Mouse (Mus musculus) embryo, embryonic 11.5 days (tissue): ENCODE results near the gene Blm.

Experiments
- DNase-seq: peaks from one replicate; pipeline ENCODE4 v3.0.0-alpha.2; 2012; ENCODE audit warnings: low read depth, low spot score

Blm gene

DNA sequence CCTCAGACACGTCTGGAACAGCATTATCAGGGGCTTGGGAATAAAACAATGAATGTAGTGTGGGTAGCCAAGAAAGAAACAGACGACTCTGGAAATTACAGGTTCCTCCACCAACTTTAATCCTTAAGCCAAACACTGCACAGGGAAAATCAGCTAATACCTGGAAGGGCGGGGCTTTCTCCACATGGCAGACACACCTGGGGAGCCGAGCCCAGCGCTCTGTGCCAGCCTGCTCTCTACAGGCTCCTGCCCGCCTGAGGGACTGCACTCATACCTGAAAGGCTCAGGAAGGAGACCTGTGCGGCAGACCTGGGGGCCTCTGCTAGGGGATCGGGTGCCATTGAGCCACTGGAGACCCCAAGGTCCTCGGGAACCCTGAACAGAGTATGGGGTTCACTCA is 127.2 kb downstream of the Blm start:
- no peak for DNase-seq

DNA sequence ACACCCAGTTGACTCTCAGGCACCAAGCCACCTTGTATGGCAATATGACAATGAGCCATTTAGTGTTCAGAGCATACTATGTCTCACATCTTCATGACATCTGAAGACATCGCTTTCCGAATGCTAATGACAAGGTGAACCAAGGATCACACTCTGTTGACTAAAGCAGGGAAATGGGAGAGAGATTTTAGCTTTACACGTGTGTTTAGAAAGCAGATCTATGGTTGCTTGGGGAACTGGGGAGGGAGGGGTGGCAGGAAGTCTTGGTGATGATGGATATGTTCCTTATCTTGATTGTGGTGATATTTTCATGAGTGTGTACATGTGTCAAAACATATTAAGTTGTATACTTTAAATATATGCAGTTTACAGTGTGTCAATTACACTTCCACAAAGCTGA is 128.7 kb downstream of the Blm start:
- DNase-seq = no peak

DNA sequence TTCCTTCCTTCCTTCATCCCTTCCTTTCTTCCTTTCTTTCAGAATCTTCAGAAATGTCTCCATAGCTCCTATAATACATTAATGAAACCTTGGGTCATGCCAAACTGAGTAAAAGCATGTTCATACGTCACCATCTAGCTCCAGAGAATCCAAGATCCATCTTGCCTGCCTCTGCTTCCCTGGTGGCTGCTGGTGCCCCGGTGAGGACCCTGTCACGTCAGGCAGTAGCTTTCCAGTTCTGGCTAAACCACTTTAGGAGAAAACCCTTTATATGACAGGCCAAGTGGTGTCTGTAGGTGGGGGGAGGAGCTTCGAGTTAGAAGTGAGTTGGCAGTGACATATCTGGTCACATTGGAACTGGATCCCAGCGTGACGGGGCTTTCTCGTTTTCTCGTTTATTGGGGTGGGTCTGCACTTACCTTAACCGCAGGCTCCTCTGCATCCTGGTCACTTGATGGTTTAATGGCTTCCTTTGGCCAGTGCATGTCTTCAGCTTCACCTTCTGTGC is 129.7 kb downstream of the Blm start, which contains the start of gene Furin:
TSS of gene Furin (minus strand) at position 249 of the 508 bp plus-strand sequence.
- no peak for DNase-seq
